Mouse (Mus musculus): Measurements from ENCODE around the gene Mucl2. TPM values are rescaled to one million over a fixed set of nuclear protein-coding genes. Genes with fewer than 3 reads are reported as not detected.

Gene Mucl2
- not detected in 2 replicates for polyA plus RNA-seq (2012; rRNA removed)

GRCm38 (mm10) chr15:103899212-103899611 is at the start of gene Mucl2:
TSS of gene Mucl2 (minus strand) at chr15:103899312.

Other genes starting within 250 kb of the Mucl2 start
- gene Mucl1, start 143.8 kb downstream of the Mucl2 start, polyA plus RNA-seq (2012; rRNA removed) = not detected in 2 replicates